In the genomic region with DNA sequence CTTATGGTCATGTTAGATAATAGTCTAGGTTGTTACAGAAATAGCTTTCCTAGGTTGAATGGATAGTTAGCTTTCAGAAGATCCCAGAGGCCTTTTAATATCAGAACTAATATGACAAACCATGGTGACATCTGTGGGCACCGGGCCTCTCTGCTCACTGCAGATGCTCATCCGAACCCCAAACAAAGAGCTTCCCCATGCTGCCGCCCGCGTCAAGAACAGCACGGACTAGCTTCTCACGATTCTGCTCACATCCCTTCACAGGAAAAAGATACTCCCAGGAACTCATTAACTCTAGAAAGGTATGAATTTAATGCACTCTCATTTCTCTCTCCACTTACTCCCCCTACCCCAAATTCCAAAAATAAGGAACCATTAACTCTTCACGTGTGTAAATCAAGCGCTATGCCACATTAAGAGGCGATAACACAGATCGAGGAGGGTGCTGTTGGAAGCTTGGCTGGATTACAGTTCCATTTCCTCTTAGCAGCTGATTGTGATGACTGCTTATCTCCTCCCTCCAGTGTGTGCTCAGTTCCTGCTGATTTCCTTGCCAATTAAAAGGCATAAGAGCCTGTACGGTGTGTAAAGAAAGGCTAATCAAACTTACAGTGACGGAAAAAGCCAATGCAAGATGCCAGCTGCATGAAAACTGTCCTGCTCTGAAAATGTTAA, we compare ENCODE assay signal across 10 mouse cellular contexts.
DNase-seq lines count a peak whose midpoint lies in the region; ATAC-seq and TF ChIP-seq lines count a peak whose summit lies in the region.
"Had no signal": no experiment of that assay in that cellular context is flagged by ENCODE, and none has a peak within 500 bp of the region (broad histone marks: within the 10 kb centered on the region; RNA-seq: fewer than 3 reads in every experiment).

No protein-coding gene starts in this region.

- H3K9me3 ChIP-seq in forebrain, embryonic 13.5 days (replicated peaks): no peaks in the 10 kb centered on the region
- no peaks in the 10 kb centered on the region for H3K9me3 ChIP-seq in forebrain, embryonic 10.5 days
- H3K9me3 ChIP-seq in lung, embryonic 14.5 days (ENCODE audit: low read depth, low read length): no peaks in the 10 kb centered on the region
- H3K9me3 ChIP-seq: liver, embryonic 15.5 days had no signal

- no peak for DNase-seq in forebrain, embryonic 10.5 days (ENCODE audit: extremely low spot score, low spot score)
- DNase-seq in right cerebral cortex, postnatal 4 days: peak; percentile 11
- no peak for DNase-seq in right cerebral cortex, adult 2 months (ENCODE audit: low spot score in 2 of 2)
- DNase-seq in lung, embryonic 14.5 days: peak; percentile 63
- no peak for DNase-seq in natural killer cell, adult 2 months (ENCODE audit: low spot score in 2 of 2)
- no peak for DNase-seq in adrenal gland, adult 8-10 months
- DNase-seq in spleen, postnatal 4 days (ENCODE audit: low spot score in 2 of 2): no peak
- DNase-seq: adrenal gland, postnatal 10 days had no signal

- no peak for TF ChIP-seq CTCF in lung, embryonic 14.5 days (IDR thresholded peaks at IDR 0.05; ENCODE audit: low read depth)

- peak; percentile 87 for ATAC-seq in forebrain, embryonic 13.5 days
- ATAC-seq in lung, embryonic 14.5 days (ENCODE audit: insufficient read depth): peak; percentile 83; the same call in 1 of the 2 replicates

- 0 out of 2 replicates have a peak, but pooled peaks cover 6% of the 10 kb centered on the region for H3K4me1 ChIP-seq in forebrain, embryonic 13.5 days
- no peaks in the 10 kb centered on the region for H3K4me1 ChIP-seq in forebrain, embryonic 10.5 days
- H3K4me1 ChIP-seq in lung, embryonic 14.5 days (ENCODE audit: insufficient read depth): 0 out of 2 replicates have a peak, but pooled peaks cover 2% of the 10 kb centered on the region
- H3K4me1 ChIP-seq: liver, embryonic 15.5 days had no signal

- no peaks in the 10 kb centered on the region for H3K27me3 ChIP-seq in forebrain, embryonic 13.5 days
- no peaks in the 10 kb centered on the region for H3K27me3 ChIP-seq in forebrain, embryonic 10.5 days (ENCODE audit: poor library complexity, severe bottlenecking)
- no peaks in the 10 kb centered on the region for H3K27me3 ChIP-seq in lung, embryonic 14.5 days (ENCODE audit: insufficient read depth, low read length)
- H3K27me3 ChIP-seq: liver, embryonic 15.5 days had no signal

- peak overlapping the region; percentile 75 for H3K27ac ChIP-seq in forebrain, embryonic 13.5 days
- H3K27ac ChIP-seq in forebrain, embryonic 10.5 days: no peak overlapping the region
- H3K27ac ChIP-seq in lung, embryonic 14.5 days (ENCODE audit: low read depth): peak overlapping the region; percentile 1; the same call in 1 of the 2 replicates
- H3K27ac ChIP-seq: liver, embryonic 15.5 days had no signal

- H3K4me3 ChIP-seq in forebrain, embryonic 13.5 days: no peak overlapping the region
- no peak overlapping the region for H3K4me3 ChIP-seq in forebrain, embryonic 10.5 days
- no peak overlapping the region for H3K4me3 ChIP-seq in lung, embryonic 14.5 days (ENCODE audit: low read depth, low read length)
- H3K4me3 ChIP-seq: liver, embryonic 15.5 days had no signal

- no peak overlapping the region for H3K9ac ChIP-seq in forebrain, embryonic 13.5 days
- H3K9ac ChIP-seq in lung, embryonic 14.5 days: no peak overlapping the region
- H3K9ac ChIP-seq: liver, embryonic 15.5 days had no signal

- H3K36me3 ChIP-seq in forebrain, embryonic 13.5 days (ENCODE audit: poor library complexity, severe bottlenecking): no peaks in the 10 kb centered on the region
- no peaks in the 10 kb centered on the region for H3K36me3 ChIP-seq in forebrain, embryonic 10.5 days (replicated peaks)
- H3K36me3 ChIP-seq in lung, embryonic 14.5 days (ENCODE audit: insufficient read depth): no peaks in the 10 kb centered on the region
- H3K36me3 ChIP-seq: liver, embryonic 15.5 days had no signal

- WGBS in forebrain, embryonic 13.5 days: 57% methylated on average over 13 of the region's 13 CpGs
- WGBS in forebrain, embryonic 10.5 days: 86% methylated on average over 13 of the region's 13 CpGs
- 41% methylated on average over 13 of the region's 13 CpGs for WGBS in lung, embryonic 14.5 days

- peak overlapping the region; percentile 30; the same call in 1 of the 2 replicates for H3K4me2 ChIP-seq in forebrain, embryonic 13.5 days
- peak overlapping the region; percentile 3; the same call in 1 of the 2 replicates for H3K4me2 ChIP-seq in lung, embryonic 14.5 days
- H3K4me2 ChIP-seq: liver, embryonic 15.5 days had no signal

Comparison
In these comparisons a context has a peak if more than half of its experiments do, and no peak if none do; other contexts are left out.
1. DNase-seq: peak in right cerebral cortex, postnatal 4 days (single experiment) and lung, embryonic 14.5 days (single experiment); none in forebrain, embryonic 10.5 days (single experiment), right cerebral cortex, adult 2 months (0 of 2), natural killer cell, adult 2 months (0 of 2), adrenal gland, adult 8-10 months (single experiment) and spleen, postnatal 4 days (0 of 2).